Mouse (Mus musculus) forebrain, embryonic 12.5 days (tissue): ENCODE results near the gene Idh3g. TPM values are rescaled to one million over a fixed set of nuclear protein-coding genes. Genes with fewer than 3 reads are reported as not detected.
A peak's percentile ranks its signal among the peaks of the same experiment; 100 is the strongest.

Experiments used
- ATAC-seq: fragments of 200-750 bp; cut with Nextera tagmentation; 2 replicates; pipeline ENCODE4 v1.8.0; 2017; ENCODE audit warnings: moderate TSS enrichment; ENCODE audit not compliant: low FRiP score
- H3K27ac ChIP-seq: fragments of 300-500 bp; sonication (generic); 2 replicates; pipeline ENCODE4 v1.5.1; 2016; ENCODE audit warnings: mild to moderate bottlenecking
- H3K27me3 ChIP-seq: fragments of 300-500 bp; sonication (generic); 2 replicates; pipeline ENCODE4 v1.6.1; 2016; ENCODE audit warnings: mild to moderate bottlenecking
- H3K36me3 ChIP-seq: fragments of 300-500 bp; sonication (generic); replicated peaks from 2 replicates; pipeline ENCODE4 v1.6.1; 2016; ENCODE audit warnings: mild to moderate bottlenecking
- H3K4me1 ChIP-seq: fragments of 300-500 bp; sonication (generic); 2 replicates; pipeline ENCODE4 v1.6.1; 2016
- H3K4me2 ChIP-seq: fragments of 300-500 bp; sonication (generic); 2 replicates; pipeline ENCODE4 v1.6.1; 2016; ENCODE audit warnings: mild to moderate bottlenecking, moderate library complexity
- H3K4me3 ChIP-seq: fragments of 300-500 bp; sonication (generic); replicated peaks from 2 replicates; pipeline ENCODE4 v1.5.1; 2016; ENCODE audit warnings: mild to moderate bottlenecking
- H3K9ac ChIP-seq: fragments of 300-500 bp; sonication (generic); 2 replicates; pipeline ENCODE4 v1.6.1; 2016; ENCODE audit warnings: mild to moderate bottlenecking
- H3K9me3 ChIP-seq: fragments of 300-500 bp; sonication (generic); 2 replicates; pipeline ENCODE4 v1.6.1; 2016
- WGBS: fragments of 180-500 bp; shearing (Covaris S2); methylation state at CpG from one replicate; pipeline ENCODE4 v1.1.7; 2016; 5-methylcytosine and 5-hydroxymethylcytosine counted together
- polyA plus RNA-seq: library from polyadenylated mRNA; unstranded; fragments of >200 nt; fragmentation: Nextera tagmentation; extraction: Ambion mirVana; gene quantifications from 2 replicates; pipeline ENCODE4 v1.2.1, GENCODE M21; 2016

Idh3g gene
- polyA plus RNA-seq, 1 experiment from 2014 or later = 164 TPM

GRCm38 (mm10) chrX:73788501-73788900 is 1.8 kb upstream of the Idh3g start:
- Histone ChIP-seq H3K27me3 (no peaks in the 10 kb centered on the region), H3K4me3 (no peak overlapping the region), H3K4me2 (peak overlapping the region; percentile 61; the same call in 1 of the 2 replicates), H3K27ac (no peak overlapping the region), H3K36me3 (peaks cover 13% of the 10 kb centered on the region; the same call in 1 of the 2 replicates), H3K9me3 (no peaks in the 10 kb centered on the region), H3K4me1 (peaks cover 21% of the 10 kb centered on the region), H3K9ac (no peak overlapping the region)
- ATAC-seq = no peak
- 89% methylated on average over 1 of the region's 1 CpGs for WGBS

GRCm38 (mm10) chrX:73787225-73787558 is 495 bp upstream of the Idh3g start:
- 23% methylated on average over 20 of the region's 22 CpGs for WGBS
- peak overlapping the region; percentile 76 for H3K27ac ChIP-seq

GRCm38 (mm10) chrX:73785666-73786065 is 1.0 kb downstream of the Idh3g start:
- peak overlapping the region; percentile 64 for H3K9ac ChIP-seq
- no peak for ATAC-seq
- H3K4me3 ChIP-seq = peak overlapping the region; percentile 54
- H3K27ac ChIP-seq = peak overlapping the region; percentile 86; the same call in 1 of the 2 replicates
- H3K27me3 ChIP-seq = no peaks in the 10 kb centered on the region
- H3K9me3 ChIP-seq = no peaks in the 10 kb centered on the region
- H3K36me3 ChIP-seq = peaks cover 23% of the 10 kb centered on the region
- peaks cover 21% of the 10 kb centered on the region for H3K4me1 ChIP-seq
- peak overlapping the region; percentile 62 for H3K4me2 ChIP-seq

More at GRCm38 (mm10) chrX:73787225-73787558, 495 bp upstream of the Idh3g start:
- Histone ChIP-seq H3K4me2 (peak overlapping the region; percentile 61), H3K9ac (peak overlapping the region; percentile 67), H3K27me3 (no peaks in the 10 kb centered on the region), H3K4me3 (peak overlapping the region; percentile 54), H3K9me3 (no peaks in the 10 kb centered on the region), H3K36me3 (peaks cover 13% of the 10 kb centered on the region), H3K4me1 (peaks cover 21% of the 10 kb centered on the region)
- peak; percentile 58 for ATAC-seq

- Histone ChIP-seq H3K27me3 (no peaks in the 10 kb centered on the region), H3K4me1 (peaks cover 12% of the 10 kb centered on the region), H3K9me3 (no peaks in the 10 kb centered on the region), H3K4me3 (no peak overlapping the region), H3K9ac (no peak overlapping the region), H3K4me2 (no peak overlapping the region), H3K27ac (no peak overlapping the region), H3K36me3 (peaks cover 41% of the 10 kb centered on the region)
- no peak for ATAC-seq
- WGBS = 92% methylated on average over 3 of the region's 3 CpGs
Measured at GRCm38 (mm10) chrX:73782227-73782626, 4.5 kb downstream of the Idh3g start.

- Histone ChIP-seq H3K27me3 (peaks cover 7% of the 10 kb centered on the region; the same call in 1 of the 2 replicates), H3K27ac (no peak overlapping the region)
- 70% methylated on average over 10 of the region's 10 CpGs for WGBS
Measured at GRCm38 (mm10) chrX:73774802-73775483, 11.8 kb downstream of the Idh3g start.

GRCm38 (mm10) chrX:73774168-73774760 is 12.4 kb downstream of the Idh3g start, which contains the start of gene Srpk3:
TSS of gene Srpk3 (plus strand) at chrX:73774405.
- Histone ChIP-seq H3K9ac (no peak within 1 kb of the TSS), H3K4me2 (no peak within 1 kb of the TSS), H3K4me1 (no peaks in the 10 kb centered on the region), H3K36me3 (peaks cover 22% of the 10 kb centered on the region; the same call in 1 of the 2 replicates), H3K27me3 (peaks cover 7% of the 10 kb centered on the region; the same call in 1 of the 2 replicates), H3K27ac (no peak within 1 kb of the TSS), H3K9me3 (no peaks in the 10 kb centered on the region), H3K4me3 (no peak within 1 kb of the TSS)
- ATAC-seq = no peak
- 80% methylated on average over 9 of the region's 9 CpGs for WGBS

More at GRCm38 (mm10) chrX:73774802-73775483, 11.8 kb downstream of the Idh3g start:
- Histone ChIP-seq H3K4me2 (no peak overlapping the region), H3K36me3 (peaks cover 28% of the 10 kb centered on the region), H3K4me3 (no peak overlapping the region), H3K9ac (no peak overlapping the region), H3K4me1 (no peaks in the 10 kb centered on the region), H3K9me3 (no peaks in the 10 kb centered on the region)
- ATAC-seq = 0 out of 2 replicates have a peak, but pooled peaks have one; percentile 30

GRCm38 (mm10) chrX:73767267-73767666 is 19.4 kb downstream of the Idh3g start:
- WGBS = 51% methylated on average over 9 of the region's 9 CpGs
- Histone ChIP-seq H3K9ac (no peak overlapping the region), H3K36me3 (no peaks in the 10 kb centered on the region), H3K4me1 (no peaks in the 10 kb centered on the region), H3K27me3 (peaks cover 7% of the 10 kb centered on the region; the same call in 1 of the 2 replicates), H3K9me3 (no peaks in the 10 kb centered on the region), H3K4me2 (no peak overlapping the region), H3K4me3 (no peak overlapping the region), H3K27ac (no peak overlapping the region)
- no peak for ATAC-seq

- ATAC-seq = no peak
- no peaks in the 10 kb centered on the region for H3K36me3 ChIP-seq
- no peaks in the 10 kb centered on the region for H3K9me3 ChIP-seq
- H3K9ac ChIP-seq = no peak overlapping the region
- no peak overlapping the region for H3K27ac ChIP-seq
- no peaks in the 10 kb centered on the region for H3K27me3 ChIP-seq
- WGBS = 57% methylated on average over 1 of the region's 1 CpGs
- H3K4me2 ChIP-seq = no peak overlapping the region
- H3K4me1 ChIP-seq = no peaks in the 10 kb centered on the region
- H3K4me3 ChIP-seq = no peak overlapping the region
Measured at GRCm38 (mm10) chrX:73765311-73765710, 21.4 kb downstream of the Idh3g start.

- H3K9me3 ChIP-seq = no peaks in the 10 kb centered on the region
- ATAC-seq = no peak
- H3K4me1 ChIP-seq = no peaks in the 10 kb centered on the region
- no peaks in the 10 kb centered on the region for H3K36me3 ChIP-seq
- H3K9ac ChIP-seq = no peak overlapping the region
- H3K4me3 ChIP-seq = no peak overlapping the region
- 83% methylated on average over 13 of the region's 13 CpGs for WGBS
- H3K27ac ChIP-seq = no peak overlapping the region
- no peaks in the 10 kb centered on the region; the same call in 1 of the 2 replicates for H3K27me3 ChIP-seq
- no peak overlapping the region for H3K4me2 ChIP-seq
Measured at GRCm38 (mm10) chrX:73758611-73759290, 27.9 kb downstream of the Idh3g start.

- ATAC-seq = no peak
- Histone ChIP-seq H3K4me3 (no peak within 1 kb of the TSS), H3K27me3 (no peaks in the 10 kb centered on the region; the same call in 1 of the 2 replicates), H3K27ac (no peak within 1 kb of the TSS), H3K9ac (no peak within 1 kb of the TSS), H3K9me3 (no peaks in the 10 kb centered on the region), H3K36me3 (no peaks in the 10 kb centered on the region), H3K4me2 (no peak within 1 kb of the TSS), H3K4me1 (no peaks in the 10 kb centered on the region)
- WGBS = 61% methylated on average over 5 of the region's 5 CpGs
Measured at GRCm38 (mm10) chrX:73756334-73757140, 30.2 kb downstream of the Idh3g start, which contains the start of gene Plxnb3. TSS of gene Plxnb3 (plus strand) at chrX:73757090.

- Histone ChIP-seq H3K4me3 (no peak overlapping the region), H3K4me1 (no peaks in the 10 kb centered on the region), H3K9ac (no peak overlapping the region), H3K36me3 (no peaks in the 10 kb centered on the region), H3K27ac (no peak overlapping the region), H3K4me2 (no peak overlapping the region), H3K9me3 (no peaks in the 10 kb centered on the region), H3K27me3 (no peaks in the 10 kb centered on the region)
- 85% methylated on average over 1 of the region's 1 CpGs for WGBS
- no peak for ATAC-seq
Measured at GRCm38 (mm10) chrX:73748977-73749376, 37.7 kb downstream of the Idh3g start.
